Mouse (Mus musculus) T-helper 17 cell (primary cell): ENCODE data around the gene Ikbip.

ENCODE experiments used
- in situ Hi-C, 2 experiments: fragments of 300-600 bp; cut with MboI, MseI; formaldehyde crosslinking; loops; 1 replicate in 1 of 2; 2 replicates in 1 of 2; pipeline ENCODE4 v1.15.1; 2025; ENCODE audit warnings: high pct_unique_total_duplicates in 2 of 2

The Ikbip gene

DNA sequence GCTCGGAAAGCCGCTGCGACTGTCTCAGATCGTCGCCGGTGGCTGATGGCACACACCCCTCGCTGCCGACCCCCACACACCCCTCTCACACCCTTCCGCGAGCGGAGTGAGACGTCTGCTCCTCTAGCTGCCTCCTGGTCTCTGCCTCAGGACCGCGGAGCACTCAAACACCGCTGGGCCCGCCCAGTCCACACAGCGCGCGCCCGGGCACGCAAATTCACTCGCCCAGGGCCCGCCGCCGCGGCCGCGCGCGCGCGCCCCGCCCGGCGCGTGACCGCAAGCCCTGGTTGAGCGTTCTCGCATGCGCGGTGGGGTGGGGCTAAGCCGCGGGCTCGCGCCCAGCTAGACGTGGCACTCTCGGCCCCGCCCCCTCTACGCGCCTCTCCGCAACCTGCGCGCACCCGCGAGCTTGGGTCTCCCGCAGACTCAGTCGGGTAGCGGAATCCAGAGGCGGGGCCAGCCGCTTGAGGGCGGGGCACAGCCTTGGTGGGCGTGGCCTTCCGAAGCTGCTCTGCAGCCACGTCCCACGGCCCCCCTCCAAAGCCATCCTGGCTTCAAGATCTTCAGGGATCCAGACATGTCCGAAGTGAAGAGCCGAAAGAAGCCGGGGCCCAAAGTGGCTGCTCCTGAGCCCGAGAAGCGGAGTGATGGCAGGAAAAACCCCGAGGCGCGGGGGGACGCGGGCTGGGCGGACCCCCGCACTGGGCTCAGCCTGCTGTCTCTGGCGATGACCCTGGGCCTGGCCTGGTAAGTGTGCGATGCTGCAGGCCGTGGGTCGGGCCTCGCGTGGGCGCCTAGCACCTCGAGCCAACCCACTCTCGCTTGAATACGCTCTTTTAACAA lies at the start of gene Ikbip, which contains the start of gene Apaf1:
Gene Ikbip, plus strand, starts transcription at position 391 of the 843 bp plus-strand sequence.
Gene Apaf1, minus strand, starts transcription at position 221 of the 843 bp plus-strand sequence.
- in situ Hi-C loops = no loop called here

GRCm38 (mm10) chr10:91033942-91034341 lies 48.8 kb upstream of the Ikbip start:
- in situ Hi-C loops = loop anchor here in 1 of 2 experiments (5.0 kb wide), 1 partner anchor 302 kb away; no protein-coding TSS in a partner anchor

- in situ Hi-C loops = no loop called here
Observed at GRCm38 (mm10) chr10:91049696-91050095, 33.0 kb upstream of the Ikbip start.

GRCm38 (mm10) chr10:91051156-91051555 lies 31.6 kb upstream of the Ikbip start:
- in situ Hi-C loops = no loop called here

DNA sequence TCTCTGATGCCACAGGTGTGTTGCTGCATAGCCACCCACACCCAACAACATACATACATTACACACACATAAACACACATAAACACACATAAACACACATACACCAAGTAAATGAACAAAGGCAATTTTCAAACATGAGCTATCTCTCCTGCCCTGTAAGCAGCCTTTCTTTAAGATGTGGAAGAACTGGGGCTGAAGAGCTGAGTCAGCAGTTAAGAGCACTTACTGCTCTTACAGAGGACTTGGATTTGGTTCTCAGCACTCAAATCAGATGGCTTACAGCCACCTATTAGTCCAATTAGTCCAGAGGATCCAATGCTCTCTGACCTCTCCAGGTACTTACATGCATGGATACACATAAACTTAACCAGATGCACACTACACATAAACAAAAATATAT lies 30.0 kb upstream of the Ikbip start:
- in situ Hi-C loops = no loop called here

DNA sequence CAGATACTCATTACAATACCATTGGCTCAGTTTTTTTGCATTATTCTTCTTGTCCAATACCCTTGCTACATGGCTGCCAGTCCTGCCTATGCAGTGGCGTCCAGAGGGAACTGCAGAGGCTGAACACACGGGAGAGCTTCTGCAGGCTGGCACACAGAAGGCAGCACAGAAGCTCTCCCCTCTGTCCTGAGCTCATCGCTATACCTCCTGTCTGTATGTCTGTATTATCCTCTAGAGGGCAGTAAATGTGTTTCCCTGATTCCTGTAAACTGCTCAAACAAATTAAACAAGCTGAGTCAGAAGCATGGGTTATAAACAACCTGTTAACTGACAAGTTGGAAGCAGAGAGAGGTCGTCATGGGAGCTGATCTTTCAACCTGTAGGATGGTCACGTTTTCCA lies 22.0 kb upstream of the Ikbip start:
- in situ Hi-C loops = loop anchor here in 1 of 2 experiments (10.0 kb wide), 1 partner anchor 1964 kb away; no protein-coding TSS in a partner anchor

GRCm38 (mm10) chr10:91062355-91062754 lies 20.4 kb upstream of the Ikbip start:
- in situ Hi-C loops = loop anchor here in 1 of 2 experiments (10.0 kb wide), 1 partner anchor 1962 kb away; no protein-coding TSS in a partner anchor

DNA sequence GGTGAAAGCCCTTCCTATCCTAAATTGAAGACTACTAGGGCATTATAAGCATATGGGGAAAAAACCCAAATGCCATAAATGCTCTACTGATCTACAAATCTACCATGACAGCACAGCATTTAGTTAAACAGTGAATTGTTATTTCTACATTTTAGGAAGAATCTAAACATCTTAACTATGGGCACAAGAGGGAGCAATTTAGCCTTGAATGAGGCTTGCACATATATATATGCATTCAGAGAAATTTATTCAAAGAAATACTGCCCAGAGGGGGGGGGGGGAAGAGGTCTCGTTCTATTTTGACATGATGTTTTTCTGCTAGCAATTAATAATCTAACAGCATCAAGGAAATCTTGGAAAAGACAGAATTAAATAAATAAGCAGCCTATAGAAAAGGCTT lies 11.0 kb upstream of the Ikbip start:
- in situ Hi-C loops = loop anchor here in 1 of 2 experiments (10.0 kb wide), 1 partner anchor 73 kb away; no protein-coding TSS in a partner anchor

DNA sequence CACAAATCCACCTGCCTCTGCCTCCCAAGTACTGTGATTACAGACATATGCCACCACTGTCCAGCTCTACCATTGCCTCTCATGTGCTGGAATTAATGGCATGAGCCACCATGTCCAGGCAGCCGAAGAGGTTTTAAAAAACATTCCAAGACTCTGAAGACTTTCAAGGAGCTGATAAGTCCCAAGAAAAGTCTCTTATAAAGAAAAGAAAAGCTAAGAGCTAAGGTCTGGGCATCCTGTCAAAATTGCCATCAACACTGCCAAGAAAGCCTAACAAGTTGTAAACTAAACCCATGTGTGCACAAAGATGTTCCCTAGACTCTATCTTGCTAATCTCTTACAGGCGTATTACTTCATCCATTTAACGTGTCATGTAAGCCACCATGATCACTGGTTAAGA lies 9.4 kb upstream of the Ikbip start:
- in situ Hi-C loops = loop anchor here in 1 of 2 experiments (10.0 kb wide), 1 partner anchor 71 kb away; no protein-coding TSS in a partner anchor

DNA sequence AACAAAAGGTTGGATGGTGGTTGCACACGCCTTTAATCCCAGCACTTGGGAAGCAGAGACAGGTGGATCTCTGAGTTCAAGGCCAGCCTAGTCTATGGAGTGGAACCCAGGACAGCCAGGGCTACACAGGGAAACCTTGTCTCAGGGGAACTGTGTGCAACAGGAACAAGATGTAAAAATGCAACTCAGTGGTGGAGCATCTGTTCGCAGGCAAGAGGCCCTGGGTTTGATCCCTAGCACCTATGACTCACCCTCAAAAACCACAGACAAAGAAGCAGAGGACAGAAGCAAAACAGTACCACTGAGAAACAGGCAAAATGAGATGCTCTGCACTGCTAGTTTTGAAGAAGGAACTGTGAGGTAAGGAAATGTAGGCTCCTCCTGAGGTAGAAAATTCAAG lies 6.1 kb upstream of the Ikbip start:
- in situ Hi-C loops = loop anchor here (5.0 to 10.0 kb wide), 3 partner anchors 46 to 68 kb away; partner anchors contain the start of gene Slc25a3 (in 1 of the 2)

DNA sequence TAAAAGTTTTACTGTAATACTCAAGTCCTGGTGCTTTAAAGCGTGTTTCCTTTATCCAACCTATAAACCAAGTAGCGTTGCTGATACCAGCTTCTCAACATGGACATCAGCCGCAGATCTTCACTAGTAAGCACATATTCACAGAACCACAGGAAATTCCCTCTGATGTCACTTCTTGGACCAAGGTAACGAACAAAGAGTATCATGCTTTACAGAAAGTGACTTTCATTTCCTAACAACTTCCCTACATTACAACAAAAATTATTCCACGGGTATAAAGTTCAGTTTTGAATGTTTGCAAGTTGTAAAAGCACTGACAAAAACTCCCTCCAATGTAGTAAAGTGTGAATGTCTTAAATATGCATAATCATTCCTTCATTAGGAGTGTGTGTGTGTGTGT lies 2.2 kb upstream of the Ikbip start:
- in situ Hi-C loops = no loop called here

- in situ Hi-C loops = no loop called here
Observed at GRCm38 (mm10) chr10:91081959-91082507, 707 bp upstream of the Ikbip start.

DNA sequence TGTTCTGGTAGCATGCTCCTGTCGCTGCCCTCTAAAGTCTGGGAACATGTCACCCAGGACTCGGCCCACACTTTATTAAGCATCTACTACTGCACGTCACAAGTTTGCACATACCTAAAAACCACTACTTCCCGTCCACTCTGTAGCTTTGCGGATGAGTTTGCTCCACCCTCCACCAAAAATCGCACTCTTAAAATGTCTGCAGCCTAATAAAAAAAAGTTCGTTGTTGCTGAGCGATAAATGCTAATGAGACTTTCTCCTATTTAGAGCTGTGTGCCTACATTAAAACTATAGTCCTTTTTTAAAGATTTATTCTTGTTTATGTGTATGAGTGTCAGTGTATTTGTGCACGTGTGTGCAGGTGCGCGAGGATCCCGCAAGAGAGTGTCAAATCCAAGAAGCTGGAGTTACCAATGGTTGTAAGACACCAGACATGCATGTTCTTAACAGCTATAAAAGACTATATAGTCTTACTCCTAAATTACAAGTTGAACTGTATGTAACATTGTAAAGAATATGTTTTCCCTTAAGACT lies 720 bp downstream of the Ikbip start:
- in situ Hi-C loops = no loop called here

DNA sequence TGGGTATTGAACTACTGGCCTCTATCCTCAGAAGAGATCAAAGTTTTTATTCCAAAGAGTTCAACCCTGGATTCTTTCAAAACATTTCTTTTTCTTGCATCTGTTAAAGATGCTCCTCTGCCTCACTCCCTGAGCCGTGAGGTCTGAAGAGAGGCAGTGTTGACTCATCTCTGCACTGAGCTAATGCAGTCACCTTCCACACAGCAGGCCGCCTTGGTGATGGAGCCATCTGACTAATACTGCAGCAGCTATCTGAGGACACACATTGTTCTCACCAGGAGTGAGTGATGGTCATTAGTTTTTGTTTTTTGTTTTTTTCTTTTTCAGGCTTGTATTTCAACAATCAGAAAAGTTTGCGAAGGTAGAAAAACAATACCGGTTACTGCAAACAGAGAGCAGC lies 10.1 kb downstream of the Ikbip start:
- in situ Hi-C loops = no loop called here

- in situ Hi-C loops = no loop called here
Observed at GRCm38 (mm10) chr10:91094251-91095104, 11.7 kb downstream of the Ikbip start.

DNA sequence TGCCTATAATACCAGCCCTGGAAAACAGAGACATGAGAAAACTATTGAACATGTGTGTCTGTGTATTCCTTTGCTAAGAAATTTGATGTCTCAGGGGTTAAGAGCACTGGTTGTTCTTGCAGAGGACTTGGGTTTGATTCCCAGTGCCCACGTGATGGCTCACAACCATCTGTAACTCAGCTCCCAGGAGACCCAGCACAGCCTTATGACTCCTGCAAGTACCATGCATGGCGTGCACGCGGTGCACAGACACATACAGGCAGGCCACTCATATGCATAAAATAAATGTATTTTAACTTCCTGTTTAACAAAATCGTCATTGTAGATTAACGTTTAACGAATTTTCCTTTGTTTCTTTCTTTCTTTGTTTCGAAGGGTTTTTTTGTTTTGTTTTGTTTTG lies 15.3 kb downstream of the Ikbip start:
- in situ Hi-C loops = no loop called here

DNA sequence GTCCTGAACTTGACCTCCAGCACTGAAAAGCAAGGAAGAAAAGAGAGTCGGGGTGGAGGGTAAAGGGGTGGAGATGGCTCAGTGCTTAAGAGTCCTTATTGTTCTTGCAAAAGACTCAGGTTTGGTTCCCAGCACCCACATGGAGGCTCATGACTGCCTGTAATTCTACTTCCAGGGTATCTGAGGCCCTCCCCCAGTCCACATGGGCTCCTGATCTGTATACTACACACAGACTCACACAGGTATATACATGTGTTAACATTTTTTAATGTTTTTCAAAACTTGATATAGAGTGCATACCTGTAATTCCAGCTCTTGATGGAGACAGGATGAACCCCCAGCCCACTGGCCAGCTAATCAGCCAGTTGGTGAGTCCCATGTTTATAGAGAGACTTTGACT lies 17.4 kb downstream of the Ikbip start:
- in situ Hi-C loops = no loop called here

DNA sequence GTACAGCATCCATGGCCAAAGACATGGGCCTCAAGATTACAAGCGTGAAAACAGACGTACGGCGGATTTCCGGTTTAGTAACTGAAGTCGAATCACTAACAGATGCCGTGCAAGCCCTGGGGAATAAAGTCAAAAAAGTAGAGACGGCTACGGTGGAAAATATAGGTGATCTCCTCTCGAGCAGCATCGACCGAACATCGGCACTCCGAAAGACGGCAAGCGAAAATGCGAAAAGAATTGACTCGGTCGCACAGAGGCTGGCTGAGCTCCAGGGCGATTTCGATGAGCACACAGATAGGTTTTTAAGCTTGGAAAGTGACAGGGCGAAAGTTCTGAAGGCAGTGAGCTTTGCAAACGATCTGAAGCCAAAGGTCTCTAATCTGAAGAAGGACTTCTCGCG lies 19.2 kb downstream of the Ikbip start:
- in situ Hi-C loops = no loop called here

DNA sequence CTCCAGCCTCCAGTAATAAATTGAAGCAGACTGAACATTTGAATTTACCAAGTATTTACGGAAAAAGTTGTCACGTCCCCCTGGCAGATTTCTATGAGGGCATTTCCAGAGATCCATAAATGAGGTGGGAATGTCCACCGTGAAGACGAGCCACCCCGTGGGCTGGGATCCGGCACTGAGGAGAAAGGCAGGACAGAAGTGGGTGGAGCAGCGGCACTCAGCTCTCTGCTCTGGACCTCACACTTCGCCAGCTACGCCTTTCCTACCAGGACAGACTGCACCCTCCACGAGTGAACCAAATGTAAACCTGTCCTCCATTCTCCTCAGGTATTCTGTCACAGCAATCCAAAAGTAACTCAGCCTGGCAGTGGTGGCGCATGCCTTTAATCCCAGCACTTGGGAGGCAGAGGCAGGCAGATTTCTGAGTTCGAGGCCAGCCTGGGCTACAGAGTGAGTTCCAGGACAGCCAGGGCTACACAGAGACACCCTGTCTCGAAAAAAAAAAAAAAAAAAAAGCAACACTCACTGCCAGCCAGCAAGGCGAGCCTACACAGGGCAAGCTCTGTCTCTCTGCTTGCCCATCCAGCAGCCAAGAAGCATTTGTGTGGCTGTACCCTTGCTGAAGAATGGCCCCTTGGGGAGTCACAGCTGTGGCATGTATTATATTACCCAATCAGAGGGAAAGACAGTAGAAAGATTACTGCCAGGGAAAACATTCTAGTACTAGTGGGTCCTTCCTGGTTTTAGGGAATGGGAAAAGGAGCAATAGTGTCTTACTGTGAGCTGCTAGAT lies 20.3 kb downstream of the Ikbip start:
- in situ Hi-C loops = no loop called here

GRCm38 (mm10) chr10:91105981-91106380 lies 23.2 kb downstream of the Ikbip start:
- in situ Hi-C loops = no loop called here

DNA sequence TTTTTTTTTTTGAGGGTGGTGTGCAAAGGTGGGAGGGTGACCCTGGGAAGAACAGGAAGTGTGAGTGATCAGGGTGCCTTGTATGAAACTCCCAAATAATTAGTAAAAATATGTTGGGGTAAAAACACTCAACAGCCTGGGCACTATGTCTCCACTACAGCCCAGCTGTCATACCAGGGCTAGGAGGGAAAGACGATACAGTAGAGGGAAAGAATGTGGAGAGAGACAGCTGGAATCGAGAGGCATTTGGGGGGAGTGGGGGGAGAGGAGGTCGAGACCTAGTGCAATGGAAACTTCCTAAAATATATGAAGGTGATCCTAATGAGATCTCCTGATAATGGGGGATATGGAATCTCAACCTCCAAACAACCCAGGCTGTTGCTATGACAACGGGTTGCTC lies 27.1 kb downstream of the Ikbip start:
- in situ Hi-C loops = no loop called here
